Mouse (Mus musculus): Measurements from ENCODE around the gene Dkkl1.

- TF ChIP-seq MEF2A (IDR thresholded peaks at IDR 0.05; ENCODE audit: extremely low read depth, insufficient replicate concordance, low read depth, low read length, poor library complexity, severe bottlenecking), result no peak
- no peak for TF ChIP-seq MAFK (IDR thresholded peaks at IDR 0.05; ENCODE audit: borderline replicate concordance, low read depth, low read length)
- no peak for TF ChIP-seq ZKSCAN1 (IDR thresholded peaks at IDR 0.05; ENCODE audit: low read depth, low read length)
- TF ChIP-seq ETS1 (IDR thresholded peaks at IDR 0.05; ENCODE audit: low read depth, low read length), result no peak
- TF ChIP-seq EP300 (IDR thresholded peaks at IDR 0.05; ENCODE audit: low read depth in 1 of 2, low read length in 2 of 2), result no peak
- TF ChIP-seq CTCF (IDR thresholded peaks at IDR 0.05 in 2 of 3, conservative IDR thresholded peaks at IDR 0.05 in 1 of 3; ENCODE audit: control insufficient read depth in 1 of 3, insufficient read depth in 1 of 3, low read depth in 2 of 3, low read length in 3 of 3, poor library complexity in 1 of 3, severe bottlenecking in 1 of 3), result no peak
- TF ChIP-seq USF2 (IDR thresholded peaks at IDR 0.05; ENCODE audit: borderline replicate concordance in 1 of 2, insufficient read depth in 1 of 2, low read depth in 1 of 2, low read length in 2 of 2), result no peak
- TF ChIP-seq ZC3H11A (IDR thresholded peaks at IDR 0.05; ENCODE audit: low read depth, low read length), result no peak
Measured at GRCm38 (mm10) chr7:45216442-45217183, 4.7 kb upstream of the Dkkl1 start.
